Mouse (Mus musculus) olfactory bulb, adult 2 months (tissue): ENCODE results near the gene St6galnac3.

Experiments used
- CTCF ChIP-seq: fragments of 200-500 bp; IDR thresholded peaks from 2 replicates; pipeline ENCODE4 v1.5.1; 2012; ENCODE audit warnings: low read depth, mild to moderate bottlenecking, low read length, moderate library complexity; ENCODE audit not compliant: insufficient read depth
- POLR2A ChIP-seq: fragments of 200-500 bp; IDR thresholded peaks from 2 replicates; pipeline ENCODE4 v1.6.1; 2012; ENCODE audit warnings: mild to moderate bottlenecking, low read depth, low read length, moderate library complexity; ENCODE audit not compliant: insufficient read depth

- TF ChIP-seq CTCF (peak; percentile 58; the same call in 1 of the 2 replicates), POLR2A (no peak)
Observed at GRCm38 (mm10) chr3:153501333-153501877, 223.6 kb downstream of the St6galnac3 start.
